ENCODE assay signal across 21 mouse cellular contexts in the genomic region with DNA sequence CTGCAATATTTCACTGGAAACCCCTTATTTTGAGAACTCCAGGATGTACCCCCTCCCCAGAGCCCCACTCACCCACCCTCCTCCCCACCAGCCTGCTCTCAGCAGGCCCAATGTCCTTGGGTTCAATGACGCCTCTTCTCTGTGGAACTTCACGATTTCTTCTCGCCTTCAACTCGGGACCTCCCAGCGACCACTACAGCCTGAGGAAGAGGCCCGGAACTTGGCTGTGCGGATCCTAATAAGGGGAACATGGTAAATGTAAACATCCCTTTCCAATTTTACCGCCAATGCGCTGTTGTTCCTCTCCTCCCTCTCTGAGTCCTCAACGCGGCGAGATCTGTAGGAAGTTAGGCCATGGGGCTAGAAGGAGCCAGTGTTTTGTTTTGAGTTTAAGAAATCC. TPM values are rescaled to one million over a fixed set of nuclear protein-coding genes. Genes with fewer than 3 reads are reported as not detected.
A peak's percentile ranks its signal among the peaks of the same experiment; 100 is the strongest.
DNase-seq lines count a peak whose midpoint lies in the region; ATAC-seq and TF ChIP-seq lines count a peak whose summit lies in the region.
"Had no signal": no experiment of that assay in that cellular context is flagged by ENCODE, and none has a peak within 500 bp of the region (broad histone marks: within the 10 kb centered on the region; RNA-seq: fewer than 3 reads in every experiment).

No protein-coding gene starts in this region.

- ATAC-seq in kidney, embryonic 15.5 days (replicated peaks; ENCODE audit: low FRiP score), result no peak
- no peak for ATAC-seq in neural tube, embryonic 12.5 days (ENCODE audit: low FRiP score, low read depth)
- ATAC-seq: liver, embryonic 12.5 days had no signal

- no peaks in the 10 kb centered on the region for H3K9me3 ChIP-seq in kidney, embryonic 15.5 days (replicated peaks)
- H3K9me3 ChIP-seq in embryonic facial prominence, embryonic 10.5 days, result no peaks in the 10 kb centered on the region
- no peaks in the 10 kb centered on the region for H3K9me3 ChIP-seq in limb, embryonic 10.5 days (replicated peaks)
- no peaks in the 10 kb centered on the region for H3K9me3 ChIP-seq in neural tube, embryonic 12.5 days
- H3K9me3 ChIP-seq: embryonic facial prominence, embryonic 13.5 days; heart, embryonic 15.5 days; hindbrain, embryonic 12.5 days; liver, embryonic 12.5 days had no signal

- no peak for TF ChIP-seq CTCF in thymus, adult 2 months (IDR thresholded peaks at IDR 0.05; ENCODE audit: borderline replicate concordance, control insufficient read depth, extremely low read depth, insufficient read depth, low read length, poor library complexity)

- peak overlapping the region; percentile 88 for H3K9ac ChIP-seq in kidney, embryonic 15.5 days
- H3K9ac ChIP-seq in neural tube, embryonic 12.5 days, result peak overlapping the region; percentile 88
- H3K9ac ChIP-seq: embryonic facial prominence, embryonic 13.5 days; heart, embryonic 15.5 days; hindbrain, embryonic 12.5 days; liver, embryonic 12.5 days had no signal

- peak overlapping the region; percentile 68 for H3K4me2 ChIP-seq in kidney, embryonic 15.5 days
- peak overlapping the region; percentile 53 for H3K4me2 ChIP-seq in neural tube, embryonic 12.5 days (replicated peaks)
- H3K4me2 ChIP-seq: embryonic facial prominence, embryonic 13.5 days; heart, embryonic 15.5 days; hindbrain, embryonic 12.5 days; liver, embryonic 12.5 days had no signal

- no peak for DNase-seq in kidney, postnatal 14 days
- DNase-seq in embryonic facial prominence, embryonic 10.5 days (ENCODE audit: low spot score), result peak; percentile 43
- DNase-seq in limb, embryonic 10.5 days (ENCODE audit: low spot score), result peak; percentile 53
- DNase-seq in thymus, adult 2 months, result no peak
- no peak for DNase-seq in retina, postnatal 1 day
- DNase-seq: adrenal gland, postnatal 36 days; cerebellum, adult 8-10 months; heart, adult 2 months; spleen, adult 18-20 months had no signal

- H3K4me3 ChIP-seq in kidney, embryonic 15.5 days (replicated peaks), result peak overlapping the region; percentile 66
- no peak overlapping the region for H3K4me3 ChIP-seq in embryonic facial prominence, embryonic 10.5 days
- peak overlapping the region; percentile 80 for H3K4me3 ChIP-seq in limb, embryonic 10.5 days
- peak overlapping the region; percentile 50 for H3K4me3 ChIP-seq in neural tube, embryonic 12.5 days
- H3K4me3 ChIP-seq in thymus, adult 2 months (ENCODE audit: control insufficient read depth, insufficient read depth, low read length), result no peak overlapping the region
- H3K4me3 ChIP-seq: embryonic facial prominence, embryonic 13.5 days; heart, adult 2 months; heart, embryonic 15.5 days; hindbrain, embryonic 12.5 days; liver, embryonic 12.5 days had no signal

- H3K27me3 ChIP-seq in kidney, embryonic 15.5 days, result peaks cover 53% of the 10 kb centered on the region
- peaks cover 100% of the 10 kb centered on the region for H3K27me3 ChIP-seq in embryonic facial prominence, embryonic 10.5 days (replicated peaks; ENCODE audit: low read depth, poor library complexity, severe bottlenecking)
- H3K27me3 ChIP-seq in limb, embryonic 10.5 days (ENCODE audit: low read depth, poor library complexity, severe bottlenecking), result peaks cover 82% of the 10 kb centered on the region
- peaks cover 88% of the 10 kb centered on the region for H3K27me3 ChIP-seq in neural tube, embryonic 12.5 days (replicated peaks)
- peaks cover 27% of the 10 kb centered on the region for H3K27me3 ChIP-seq in thymus, adult 2 months (ENCODE audit: control insufficient read depth, insufficient read depth, low read length)

- H3K36me3 ChIP-seq in kidney, embryonic 15.5 days, result no peaks in the 10 kb centered on the region
- H3K36me3 ChIP-seq in embryonic facial prominence, embryonic 10.5 days (replicated peaks), result no peaks in the 10 kb centered on the region
- H3K36me3 ChIP-seq in limb, embryonic 10.5 days, result peaks cover 18% of the 10 kb centered on the region
- no peaks in the 10 kb centered on the region for H3K36me3 ChIP-seq in neural tube, embryonic 12.5 days
- H3K36me3 ChIP-seq in thymus, adult 2 months (ENCODE audit: control insufficient read depth, insufficient read depth, low read length), result no peaks in the 10 kb centered on the region
- H3K36me3 ChIP-seq: embryonic facial prominence, embryonic 13.5 days; heart, embryonic 15.5 days; hindbrain, embryonic 12.5 days; liver, embryonic 12.5 days had no signal

- peak overlapping the region; percentile 96 for H3K27ac ChIP-seq in kidney, embryonic 15.5 days
- H3K27ac ChIP-seq in embryonic facial prominence, embryonic 10.5 days (replicated peaks), result no peak overlapping the region
- H3K27ac ChIP-seq in limb, embryonic 10.5 days, result peak overlapping the region; percentile 99
- H3K27ac ChIP-seq in neural tube, embryonic 12.5 days, result no peak overlapping the region
- no peak overlapping the region for H3K27ac ChIP-seq in thymus, adult 2 months (ENCODE audit: control insufficient read depth, insufficient read depth, low read length)
- H3K27ac ChIP-seq: embryonic facial prominence, embryonic 13.5 days; heart, adult 2 months; heart, embryonic 15.5 days; hindbrain, embryonic 12.5 days; liver, embryonic 12.5 days had no signal

- H3K4me1 ChIP-seq in kidney, embryonic 15.5 days, result peaks cover 39% of the 10 kb centered on the region
- peaks cover 17% of the 10 kb centered on the region for H3K4me1 ChIP-seq in embryonic facial prominence, embryonic 10.5 days
- H3K4me1 ChIP-seq in limb, embryonic 10.5 days, result peaks cover 69% of the 10 kb centered on the region
- H3K4me1 ChIP-seq in neural tube, embryonic 12.5 days, result peaks cover 12% of the 10 kb centered on the region
- no peaks in the 10 kb centered on the region for H3K4me1 ChIP-seq in thymus, adult 2 months (replicated peaks; ENCODE audit: control insufficient read depth, insufficient read depth, low read length)

- WGBS in kidney, embryonic 15.5 days, result 5% methylated on average over 12 of the region's 12 CpGs
- WGBS in embryonic facial prominence, embryonic 10.5 days, result 2% methylated on average over 12 of the region's 12 CpGs
- 2% methylated on average over 12 of the region's 12 CpGs for WGBS in limb, embryonic 10.5 days
- under 1% methylated on average over 12 of the region's 12 CpGs for WGBS in neural tube, embryonic 12.5 days
- 13% methylated on average over 12 of the region's 12 CpGs for WGBS in thymus, adult 2 months

- no peak for TF ChIP-seq POLR2A in thymus, adult 2 months (IDR thresholded peaks at IDR 0.05; ENCODE audit: control insufficient read depth, extremely low read depth, insufficient read depth, low read length, poor library complexity)

RNA-seq across cellular contexts. Expression of a gene that starts 4.7 kb away (rescaled TPM):
- 25.1 and 26.3 TPM in 2 replicates for polyA plus RNA-seq in kidney, embryonic 15.5 days (2015; fragmentation: Nextera tagmentation; extraction: Ambion mirVana)
- not detected in 2 replicates for polyA plus RNA-seq in embryonic facial prominence, embryonic 10.5 days (2016; fragmentation: Nextera tagmentation; extraction: Ambion mirVana)
- polyA plus RNA-seq in limb, embryonic 10.5 days (2016; fragmentation: Nextera tagmentation; extraction: Ambion mirVana), result 31.0 and 34.6 TPM in 2 replicates
- 19.1 and 25.2 TPM in 2 replicates for polyA plus RNA-seq in neural tube, embryonic 12.5 days (2016; fragmentation: Nextera tagmentation; extraction: Ambion mirVana)
- polyA plus RNA-seq in thymus, adult 2 months (2012; rRNA removed), result not detected in 2 replicates
- polyA plus RNA-seq: C2C12; cortical plate, adult 2 months; embryonic facial prominence, embryonic 13.5 days; heart, adult 2 months; heart, embryonic 15.5 days; hindbrain, embryonic 12.5 days; liver, embryonic 12.5 days; lung, embryonic 16.5 days; stomach, embryonic 14.5 days; thymus, postnatal 0 days had no signal

RNA-seq across cellular contexts. Expression of a gene that starts 7.6 kb away (rescaled TPM):
- 33.6 and 36.6 TPM in 2 replicates for polyA plus RNA-seq in kidney, embryonic 15.5 days (2015; fragmentation: Nextera tagmentation; extraction: Ambion mirVana)
- polyA plus RNA-seq in embryonic facial prominence, embryonic 10.5 days (2016; fragmentation: Nextera tagmentation; extraction: Ambion mirVana), result not detected in 2 replicates
- 51.1 and 68.0 TPM in 2 replicates for polyA plus RNA-seq in limb, embryonic 10.5 days (2016; fragmentation: Nextera tagmentation; extraction: Ambion mirVana)
- 48.9 and 49.0 TPM in 2 replicates for polyA plus RNA-seq in neural tube, embryonic 12.5 days (2016; fragmentation: Nextera tagmentation; extraction: Ambion mirVana)
- polyA plus RNA-seq in thymus, adult 2 months (2012; rRNA removed), result not detected in 2 replicates
- polyA plus RNA-seq: C2C12; cortical plate, adult 2 months; heart, adult 2 months; heart, embryonic 15.5 days; hindbrain, embryonic 12.5 days; inflammation-experienced regulatory T-cells, adult 6 months; liver, embryonic 12.5 days; stomach, embryonic 14.5 days had no signal

RNA-seq across cellular contexts. Expression of a gene that starts 9.3 kb away (rescaled TPM):
- 5.4 and 6.4 TPM in 2 replicates for polyA plus RNA-seq in kidney, embryonic 15.5 days (2015; fragmentation: Nextera tagmentation; extraction: Ambion mirVana)
- polyA plus RNA-seq in embryonic facial prominence, embryonic 10.5 days (2016; fragmentation: Nextera tagmentation; extraction: Ambion mirVana), result not detected in 2 replicates
- 26.0 and 44.8 TPM in 2 replicates for polyA plus RNA-seq in limb, embryonic 10.5 days (2016; fragmentation: Nextera tagmentation; extraction: Ambion mirVana)
- 4.1 and 8.0 TPM in 2 replicates for polyA plus RNA-seq in neural tube, embryonic 12.5 days (2016; fragmentation: Nextera tagmentation; extraction: Ambion mirVana)
- not detected in 2 replicates for polyA plus RNA-seq in thymus, adult 2 months (2012; rRNA removed)
- polyA plus RNA-seq: C2C12; cortical plate, adult 2 months; embryonic facial prominence, embryonic 13.5 days; heart, adult 2 months; heart, embryonic 15.5 days; hindbrain, embryonic 12.5 days; inflammation-experienced regulatory T-cells, adult 6 months; liver, embryonic 12.5 days; lung, embryonic 16.5 days; stomach, embryonic 14.5 days; thymus, postnatal 0 days had no signal

RNA-seq across cellular contexts. Expression of a gene that starts 13.4 kb away (rescaled TPM):
- 38.1 and 40.7 TPM in 2 replicates for polyA plus RNA-seq in kidney, embryonic 15.5 days (2015; fragmentation: Nextera tagmentation; extraction: Ambion mirVana)
- polyA plus RNA-seq in embryonic facial prominence, embryonic 10.5 days (2016; fragmentation: Nextera tagmentation; extraction: Ambion mirVana), result not detected in 2 replicates
- polyA plus RNA-seq in limb, embryonic 10.5 days (2016; fragmentation: Nextera tagmentation; extraction: Ambion mirVana), result 38.0 and 52.3 TPM in 2 replicates
- polyA plus RNA-seq in neural tube, embryonic 12.5 days (2016; fragmentation: Nextera tagmentation; extraction: Ambion mirVana), result 34.4 and 36.8 TPM in 2 replicates
- 0.31 and 0.41 TPM in 2 replicates for polyA plus RNA-seq in thymus, adult 2 months (2012; rRNA removed)
- polyA plus RNA-seq: C2C12; cortical plate, adult 2 months; hindbrain, embryonic 12.5 days; inflammation-experienced regulatory T-cells, adult 6 months had no signal

RNA-seq across cellular contexts. Expression of a gene that starts 16.0 kb away (rescaled TPM):
- 0.23 and 0.95 TPM in 2 replicates for polyA plus RNA-seq in kidney, embryonic 15.5 days (2015; fragmentation: Nextera tagmentation; extraction: Ambion mirVana)
- not detected in 2 replicates for polyA plus RNA-seq in embryonic facial prominence, embryonic 10.5 days (2016; fragmentation: Nextera tagmentation; extraction: Ambion mirVana)
- polyA plus RNA-seq in limb, embryonic 10.5 days (2016; fragmentation: Nextera tagmentation; extraction: Ambion mirVana), result 9.3 and 17.8 TPM in 2 replicates
- 0.57 and 2.5 TPM in 2 replicates for polyA plus RNA-seq in neural tube, embryonic 12.5 days (2016; fragmentation: Nextera tagmentation; extraction: Ambion mirVana)
- polyA plus RNA-seq in thymus, adult 2 months (2012; rRNA removed), result 0.04 TPM in 1 of 2 replicates, not detected in the other
- polyA plus RNA-seq: C2C12; cortical plate, adult 2 months; embryonic facial prominence, embryonic 13.5 days; heart, adult 2 months; heart, embryonic 15.5 days; hindbrain, embryonic 12.5 days; inflammation-experienced regulatory T-cells, adult 6 months; liver, embryonic 12.5 days; lung, embryonic 16.5 days; stomach, embryonic 14.5 days; thymus, postnatal 0 days had no signal

Comparison
In these comparisons a context has a peak if more than half of its experiments do, and no peak if none do; other contexts are left out.
1. H3K27ac ChIP-seq: peak in kidney, embryonic 15.5 days (single experiment) and limb, embryonic 10.5 days (single experiment); none in embryonic facial prominence, embryonic 10.5 days (single experiment), neural tube, embryonic 12.5 days (single experiment) and thymus, adult 2 months (single experiment).
2. H3K4me3 ChIP-seq: peak in kidney, embryonic 15.5 days (single experiment), limb, embryonic 10.5 days (single experiment) and neural tube, embryonic 12.5 days (single experiment); none in embryonic facial prominence, embryonic 10.5 days (single experiment) and thymus, adult 2 months (single experiment).
3. DNase-seq: peak in embryonic facial prominence, embryonic 10.5 days (single experiment) and limb, embryonic 10.5 days (single experiment); none in kidney, postnatal 14 days (single experiment), thymus, adult 2 months (single experiment) and retina, postnatal 1 day (single experiment).
4. RNA of a gene that starts 4.7 kb away (polyA plus RNA-seq): 31.0 to 34.6 TPM in limb, embryonic 10.5 days, 25.1 to 26.3 TPM in kidney, embryonic 15.5 days and 19.1 to 25.2 TPM in neural tube, embryonic 12.5 days; not detected in thymus, adult 2 months and not detected in embryonic facial prominence, embryonic 10.5 days; every median in the first group is over 10 times any median in the second.
5. RNA of a gene that starts 7.6 kb away (polyA plus RNA-seq): 51.1 to 68.0 TPM in limb, embryonic 10.5 days, 48.9 to 49.0 TPM in neural tube, embryonic 12.5 days and 33.6 to 36.6 TPM in kidney, embryonic 15.5 days; not detected in embryonic facial prominence, embryonic 10.5 days and not detected in thymus, adult 2 months; every median in the first group is over 10 times any median in the second.